Mouse (Mus musculus): ENCODE measurements at regions not wholly inside any gene's neighbourhood (a gene's known extent, or its start where the extent isn't known, plus 50 kb on each side); places are given as distances from the start of the nearest gene placed in this dataset.

- no peak overlapping the region for H3K27ac ChIP-seq (replicated peaks)
- H3K4me2 ChIP-seq (replicated peaks) = no peak overlapping the region
- no peaks in the 10 kb centered on the region for H3K27me3 ChIP-seq
- no peak for ATAC-seq (replicated peaks)
- H3K4me1 ChIP-seq = no peaks in the 10 kb centered on the region
- H3K9me3 ChIP-seq = no peaks in the 10 kb centered on the region
- 83% methylated on average over 6 of the region's 6 CpGs for WGBS
- no peak overlapping the region for H3K9ac ChIP-seq (replicated peaks)
- H3K36me3 ChIP-seq = no peaks in the 10 kb centered on the region
- H3K4me3 ChIP-seq = no peak overlapping the region
Measured at GRCm38 (mm10) chr3:130932723-130933122, 177.5 kb upstream of the Lef1 start.

DNA sequence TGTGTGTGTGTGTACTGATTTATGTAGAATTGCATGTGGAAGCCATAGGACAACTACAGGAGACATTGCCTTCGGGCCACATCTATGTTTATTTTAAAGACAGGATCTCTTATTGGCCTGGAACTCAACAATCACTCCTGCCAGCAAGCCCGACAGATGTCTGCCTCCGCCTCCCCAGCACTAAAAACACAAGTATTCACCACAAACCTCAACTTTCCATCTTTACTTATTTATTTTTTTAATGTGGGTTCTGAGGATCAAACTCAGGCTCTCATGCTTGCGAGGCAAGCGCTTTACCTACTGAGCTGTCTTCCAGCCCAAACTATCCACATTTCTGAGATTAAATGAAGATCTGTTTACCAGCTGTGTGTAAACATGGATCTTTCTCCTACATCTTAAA lies 178.0 kb upstream of the Lef1 start:
- Histone ChIP-seq H3K9me3 (no peaks in the 10 kb centered on the region), H3K4me1 (no peaks in the 10 kb centered on the region), H3K36me3 (no peaks in the 10 kb centered on the region), H3K4me2 (replicated peaks) (no peak overlapping the region), H3K27ac (replicated peaks) (no peak overlapping the region), H3K27me3 (no peaks in the 10 kb centered on the region), H3K4me3 (no peak overlapping the region), H3K9ac (replicated peaks) (no peak overlapping the region)
- WGBS = 95% methylated on average over 5 of the region's 5 CpGs
- ATAC-seq (replicated peaks) = no peak

DNA sequence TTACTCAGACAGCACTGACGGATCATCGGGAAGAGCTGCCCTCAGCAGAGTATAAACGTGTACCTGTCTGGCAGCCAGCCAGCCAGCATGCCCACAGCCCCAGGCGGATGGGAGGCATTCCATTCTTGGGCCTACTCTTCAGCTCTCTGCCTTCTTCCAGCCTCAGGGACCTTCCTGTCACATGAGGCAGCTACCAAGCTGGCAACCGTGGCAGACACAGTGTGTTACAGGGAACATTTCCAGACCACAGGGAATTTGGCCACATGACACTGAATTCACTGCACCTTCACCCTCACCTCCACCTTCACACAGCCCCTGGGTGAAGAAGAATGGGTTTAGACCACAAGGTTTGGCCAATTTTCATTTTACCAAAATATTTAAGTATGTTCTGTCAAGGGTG lies 185.3 kb upstream of the Lef1 start:
- Histone ChIP-seq H3K9ac (replicated peaks) (no peak overlapping the region), H3K4me2 (replicated peaks) (no peak overlapping the region), H3K4me1 (peaks cover 21% of the 10 kb centered on the region), H3K27me3 (no peaks in the 10 kb centered on the region), H3K4me3 (no peak overlapping the region), H3K36me3 (no peaks in the 10 kb centered on the region), H3K27ac (replicated peaks) (no peak overlapping the region), H3K9me3 (no peaks in the 10 kb centered on the region)
- ATAC-seq (replicated peaks) = 0 out of 2 replicates have a peak, but pooled peaks have one; percentile 32
- WGBS = 66% methylated on average over 5 of the region's 5 CpGs

- Histone ChIP-seq H3K36me3 (no peaks in the 10 kb centered on the region), H3K4me1 (peaks cover 21% of the 10 kb centered on the region), H3K27me3 (no peaks in the 10 kb centered on the region), H3K9me3 (no peaks in the 10 kb centered on the region), H3K4me3 (peak overlapping the region; percentile 24), H3K4me2 (replicated peaks) (peak overlapping the region; percentile 45), H3K27ac (replicated peaks) (no peak overlapping the region), H3K9ac (replicated peaks) (no peak overlapping the region)
- 0 out of 2 replicates have a peak, but pooled peaks have one; percentile 45 for ATAC-seq (replicated peaks)
- 12% methylated on average over 8 of the region's 8 CpGs for WGBS
Measured at GRCm38 (mm10) chr3:130923615-130923958, 186.7 kb upstream of the Lef1 start.

DNA sequence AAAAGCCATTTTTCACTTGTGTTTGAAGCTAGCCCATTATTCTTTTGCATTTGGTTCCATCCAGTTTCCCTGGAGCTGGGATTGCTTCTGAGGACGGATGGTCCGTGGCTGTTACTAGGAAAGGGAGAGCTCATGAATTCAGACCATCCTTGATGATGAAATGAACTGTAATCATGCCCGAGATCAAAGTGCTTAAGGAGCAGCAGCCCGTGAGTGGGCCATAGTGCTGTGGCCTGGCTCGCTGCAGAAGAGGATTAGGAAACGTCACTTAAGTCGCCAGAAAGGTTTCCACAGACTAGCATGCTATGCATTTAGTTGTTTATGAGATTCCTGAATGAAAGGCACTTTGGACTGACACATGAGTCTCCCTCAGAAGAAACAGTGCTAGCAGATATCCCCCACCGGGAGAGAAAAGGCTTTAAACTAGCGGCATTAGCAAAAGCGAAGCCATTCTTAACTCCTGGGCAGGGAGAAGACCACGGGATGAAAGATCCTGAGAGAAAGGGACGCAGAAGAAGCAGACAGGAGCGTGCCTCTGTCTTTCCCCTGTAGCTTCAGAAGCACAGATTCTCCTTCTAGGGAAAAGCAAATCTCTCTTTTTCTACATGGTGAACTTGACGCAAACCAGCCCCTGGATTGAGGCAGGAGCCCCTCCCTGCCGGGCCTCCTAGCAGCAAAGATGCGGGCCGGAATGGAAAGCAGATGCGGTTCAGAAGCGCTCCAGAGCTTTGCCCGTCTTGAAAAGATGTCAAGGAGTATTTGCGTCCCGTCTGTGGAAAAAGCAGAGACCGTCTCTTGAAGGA lies 187.3 kb upstream of the Lef1 start:
- ATAC-seq (replicated peaks) = no peak; the same call in 1 of the 2 replicates
- Histone ChIP-seq H3K9ac (replicated peaks) (no peak overlapping the region), H3K27me3 (no peaks in the 10 kb centered on the region), H3K4me2 (replicated peaks) (peak overlapping the region; percentile 45), H3K27ac (replicated peaks) (no peak overlapping the region), H3K36me3 (no peaks in the 10 kb centered on the region), H3K9me3 (no peaks in the 10 kb centered on the region), H3K4me3 (peak overlapping the region; percentile 24), H3K4me1 (peaks cover 21% of the 10 kb centered on the region)
- 2% methylated on average over 23 of the region's 23 CpGs for WGBS

DNA sequence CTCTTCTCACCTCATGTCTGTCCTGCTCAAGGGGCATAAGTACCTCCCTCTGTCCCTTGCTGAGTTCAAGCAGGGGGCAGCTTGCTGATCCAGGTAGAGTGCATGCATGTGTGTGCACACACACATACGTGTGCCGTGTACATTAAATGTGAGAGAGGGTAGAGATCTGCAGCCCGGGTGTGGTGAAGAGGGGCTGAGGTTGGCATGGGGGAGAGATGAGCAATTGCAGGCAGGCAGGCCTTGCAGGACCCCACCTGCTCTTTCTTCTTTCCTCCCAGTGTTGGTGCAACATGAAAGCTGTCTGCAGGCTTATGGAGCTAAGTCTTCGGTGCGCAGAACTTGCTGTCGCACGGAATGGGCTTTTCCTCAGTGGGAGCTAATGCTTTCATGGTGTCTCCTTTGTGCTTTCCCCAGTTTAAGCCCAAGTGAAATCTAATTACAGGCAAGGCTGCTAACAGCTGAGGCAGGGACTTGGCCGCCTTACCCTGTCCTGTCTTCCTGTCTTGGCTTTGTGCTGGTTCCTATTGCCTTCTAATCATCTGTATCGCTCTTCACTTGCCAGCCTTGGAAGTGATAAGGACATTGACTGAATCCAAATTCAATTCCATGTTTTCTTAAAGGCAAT lies 188.5 kb upstream of the Lef1 start:
- H3K36me3 ChIP-seq = no peaks in the 10 kb centered on the region
- ATAC-seq (replicated peaks) = peak; percentile 51
- no peak overlapping the region for H3K4me3 ChIP-seq
- peaks cover 21% of the 10 kb centered on the region for H3K4me1 ChIP-seq
- no peak overlapping the region for H3K4me2 ChIP-seq (replicated peaks)
- 48% methylated on average over 9 of the region's 9 CpGs for WGBS
- H3K9ac ChIP-seq (replicated peaks) = no peak overlapping the region
- no peaks in the 10 kb centered on the region for H3K9me3 ChIP-seq
- no peak overlapping the region for H3K27ac ChIP-seq (replicated peaks)
- no peaks in the 10 kb centered on the region for H3K27me3 ChIP-seq

DNA sequence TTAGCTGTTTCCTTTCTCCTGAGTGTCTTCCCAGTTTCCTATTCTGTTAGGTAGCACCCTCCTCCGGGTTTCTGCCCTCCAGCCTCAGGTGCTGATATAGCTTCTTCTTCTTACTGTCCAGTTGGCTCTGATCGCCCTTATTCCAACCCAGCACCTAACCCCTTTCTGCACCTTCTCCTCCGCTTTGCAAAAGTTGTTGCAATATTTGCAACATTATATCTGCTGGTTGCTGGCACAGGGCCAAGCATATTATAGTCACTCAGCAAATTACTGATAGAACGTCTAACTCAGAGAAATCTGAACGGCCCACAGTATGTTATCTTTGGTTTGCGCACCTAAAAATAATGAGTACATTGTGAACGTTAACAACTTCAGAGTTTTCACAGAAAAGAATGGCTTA lies 183.6 kb upstream of the Rpl34 start:
- WGBS = 78% methylated on average over 7 of the region's 7 CpGs
- no peaks in the 10 kb centered on the region for H3K36me3 ChIP-seq
- H3K9me3 ChIP-seq = no peaks in the 10 kb centered on the region
- H3K4me3 ChIP-seq = no peak overlapping the region
- H3K4me1 ChIP-seq = no peaks in the 10 kb centered on the region
- no peak overlapping the region for H3K27ac ChIP-seq (replicated peaks)
- no peak overlapping the region for H3K4me2 ChIP-seq (replicated peaks)
- H3K27me3 ChIP-seq = no peaks in the 10 kb centered on the region
- H3K9ac ChIP-seq (replicated peaks) = no peak overlapping the region
- no peak for ATAC-seq (replicated peaks)

DNA sequence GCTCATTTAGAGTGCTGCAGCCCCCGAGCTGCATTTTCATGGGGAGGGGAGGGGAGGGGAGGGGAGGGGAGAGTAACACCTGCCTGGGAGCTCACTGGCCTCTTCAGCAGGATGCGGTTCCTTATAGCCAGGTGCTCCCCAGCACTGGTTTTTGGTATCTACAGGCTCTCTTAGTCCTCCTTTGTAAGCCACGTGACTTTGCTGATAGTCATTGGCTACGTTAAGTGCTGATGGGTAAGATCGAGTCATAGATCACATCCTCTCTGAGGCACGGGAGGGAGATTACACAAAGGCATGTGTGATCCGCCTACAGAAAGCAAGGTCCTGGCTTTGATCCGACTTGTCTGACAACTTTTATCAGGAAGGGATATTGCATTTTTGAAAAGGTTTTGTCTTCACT lies 174.9 kb upstream of the Rpl34 start:
- Histone ChIP-seq H3K9ac (replicated peaks) (no peak overlapping the region), H3K4me3 (no peak overlapping the region), H3K4me2 (replicated peaks) (no peak overlapping the region), H3K36me3 (no peaks in the 10 kb centered on the region), H3K27ac (replicated peaks) (no peak overlapping the region), H3K27me3 (no peaks in the 10 kb centered on the region), H3K4me1 (no peaks in the 10 kb centered on the region), H3K9me3 (no peaks in the 10 kb centered on the region)
- ATAC-seq (replicated peaks) = no peak
- 70% methylated on average over 8 of the region's 8 CpGs for WGBS

DNA sequence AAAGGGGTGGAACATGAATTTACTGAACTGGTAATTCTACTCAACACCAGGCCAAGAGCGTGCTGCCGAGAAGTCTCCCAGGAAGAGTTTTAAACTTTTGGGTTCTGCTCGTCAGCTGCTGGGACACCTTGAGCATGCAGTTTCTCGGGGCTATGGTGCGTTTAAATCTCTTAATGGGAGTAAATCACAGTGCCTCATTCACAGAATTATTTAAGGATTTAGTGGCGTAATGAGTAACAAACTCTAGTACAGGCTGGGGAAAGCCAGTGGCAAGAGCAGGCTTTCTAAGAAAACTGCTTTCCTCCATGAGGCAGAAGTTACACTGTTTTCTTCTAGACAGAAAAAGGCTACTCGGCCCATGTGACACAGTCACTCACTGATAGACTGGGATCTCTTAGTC lies 173.1 kb upstream of the Rpl34 start:
- WGBS = 82% methylated on average over 7 of the region's 7 CpGs
- Histone ChIP-seq H3K36me3 (no peaks in the 10 kb centered on the region), H3K27ac (replicated peaks) (no peak overlapping the region), H3K9ac (replicated peaks) (no peak overlapping the region), H3K4me3 (no peak overlapping the region), H3K27me3 (no peaks in the 10 kb centered on the region), H3K4me1 (no peaks in the 10 kb centered on the region), H3K9me3 (no peaks in the 10 kb centered on the region), H3K4me2 (replicated peaks) (no peak overlapping the region)
- no peak for ATAC-seq (replicated peaks)

DNA sequence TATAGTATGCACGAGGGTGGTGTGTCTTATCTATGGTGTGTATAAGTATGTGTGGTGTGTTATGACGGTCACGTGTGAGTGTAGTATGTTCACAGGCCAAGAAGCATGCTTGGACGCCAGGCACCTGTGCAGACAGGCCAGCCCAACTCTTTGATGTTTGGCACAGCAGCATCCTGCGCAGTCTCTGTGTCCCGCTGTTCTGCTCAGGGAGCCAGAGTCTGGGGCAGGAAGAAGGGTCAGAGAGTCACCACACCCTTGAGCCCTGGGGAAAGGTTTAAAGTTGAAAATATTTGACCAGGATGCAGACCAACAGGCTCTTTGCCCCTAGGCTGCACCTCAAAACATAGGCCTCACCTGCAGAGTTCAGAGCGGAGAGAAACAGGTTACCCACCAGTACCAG lies 172.2 kb upstream of the Rpl34 start:
- H3K9me3 ChIP-seq = no peaks in the 10 kb centered on the region
- H3K36me3 ChIP-seq = no peaks in the 10 kb centered on the region
- no peaks in the 10 kb centered on the region for H3K4me1 ChIP-seq
- no peak overlapping the region for H3K9ac ChIP-seq (replicated peaks)
- no peak overlapping the region for H3K27ac ChIP-seq (replicated peaks)
- ATAC-seq (replicated peaks) = no peak
- H3K4me3 ChIP-seq = no peak overlapping the region
- H3K27me3 ChIP-seq = no peaks in the 10 kb centered on the region
- WGBS = 90% methylated on average over 7 of the region's 7 CpGs
- no peak overlapping the region for H3K4me2 ChIP-seq (replicated peaks)

- Histone ChIP-seq H3K4me2 (replicated peaks) (no peak overlapping the region), H3K27ac (replicated peaks) (no peak overlapping the region), H3K9me3 (no peaks in the 10 kb centered on the region), H3K4me1 (no peaks in the 10 kb centered on the region), H3K27me3 (no peaks in the 10 kb centered on the region), H3K9ac (replicated peaks) (no peak overlapping the region), H3K4me3 (no peak overlapping the region), H3K36me3 (no peaks in the 10 kb centered on the region)
- WGBS = 88% methylated on average over 12 of the region's 12 CpGs
- ATAC-seq (replicated peaks) = no peak
Measured at GRCm38 (mm10) chr3:130901343-130901742, 171.1 kb upstream of the Rpl34 start.

- Histone ChIP-seq H3K27me3 (no peaks in the 10 kb centered on the region), H3K36me3 (no peaks in the 10 kb centered on the region), H3K4me1 (no peaks in the 10 kb centered on the region), H3K4me2 (replicated peaks) (no peak overlapping the region), H3K9me3 (no peaks in the 10 kb centered on the region), H3K27ac (replicated peaks) (no peak overlapping the region), H3K4me3 (no peak overlapping the region), H3K9ac (replicated peaks) (no peak overlapping the region)
- ATAC-seq (replicated peaks) = no peak
- 90% methylated on average over 6 of the region's 6 CpGs for WGBS
Measured at GRCm38 (mm10) chr3:130900846-130901245, 170.6 kb upstream of the Rpl34 start.
